Mouse (Mus musculus): Measurements from ENCODE around the gene Itga7. TPM values are rescaled to one million over a fixed set of nuclear protein-coding genes. Genes with fewer than 3 reads are reported as not detected.
A peak's percentile ranks its signal among the peaks of the same experiment; 100 is the strongest.

Itga7 gene
- polyA plus RNA-seq, 1 experiment: 8.4 TPM

DNA sequence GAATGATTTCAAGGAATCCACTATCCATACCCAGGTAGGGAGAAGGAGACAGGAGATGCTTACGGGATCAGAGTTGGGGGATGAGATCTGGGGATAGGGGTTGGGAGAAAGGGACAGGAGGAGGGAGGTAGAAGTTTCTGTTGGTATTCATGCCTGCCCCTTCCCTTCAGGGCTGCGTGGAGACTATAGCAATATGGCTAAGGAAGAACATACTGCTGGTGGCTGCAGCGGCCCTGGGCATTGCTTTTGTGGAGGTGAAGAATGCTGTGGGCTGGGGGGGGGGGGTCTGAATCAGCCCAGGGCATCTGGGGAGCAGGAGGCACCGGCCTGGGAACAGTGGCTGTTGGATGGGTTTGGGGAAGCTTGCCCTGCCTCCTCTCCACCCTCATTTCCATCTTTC is 21.4 kb upstream of the Itga7 start:
- WGBS: 80% methylated on average over 4 of the region's 4 CpGs
- Histone ChIP-seq H3K27ac (ENCODE audit: insufficient read depth, low read depth, low read length) (no peak overlapping the region), H3K27me3 (ENCODE audit: control insufficient read depth, insufficient read depth, low read length) (no peaks in the 10 kb centered on the region; the same call in 1 of the 2 replicates), H3K36me3 (ENCODE audit: control insufficient read depth, insufficient read depth, low read length) (peaks cover 21% of the 10 kb centered on the region), H3K4me3 (ENCODE audit: low read depth, low read length) (no peak overlapping the region), H3K4me1 (ENCODE audit: control insufficient read depth, insufficient read depth, insufficient read length, low read length) (peaks cover 3% of the 10 kb centered on the region; the same call in 1 of the 2 replicates)
- no peak for TF ChIP-seq POLR2A (IDR thresholded peaks at IDR 0.05; ENCODE audit: low read depth, low read length)
- TF ChIP-seq CTCF (IDR thresholded peaks at IDR 0.05; ENCODE audit: extremely low read depth, insufficient read length, insufficient replicate concordance, low read depth, low read length): no peak

DNA sequence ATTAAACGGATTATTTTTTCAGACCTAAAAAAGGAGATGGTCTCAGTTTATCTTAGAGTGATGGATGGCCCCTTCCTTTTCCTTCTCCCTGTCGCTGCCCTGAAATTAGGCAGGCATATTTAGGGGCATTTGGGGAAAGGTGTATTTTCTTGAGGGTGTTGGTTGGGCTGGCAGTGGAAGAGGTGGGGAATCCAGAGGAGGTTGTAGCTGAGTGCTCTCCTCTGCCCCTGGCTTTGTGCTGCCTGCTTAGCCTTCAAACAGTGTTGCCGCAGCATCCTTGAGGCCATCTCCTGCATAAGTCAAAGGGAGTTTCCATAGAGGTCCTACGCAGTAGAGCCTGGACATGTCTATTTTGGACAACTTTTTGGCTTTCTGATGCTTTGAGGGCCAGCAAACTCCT is 20.8 kb upstream of the Itga7 start:
- Histone ChIP-seq H3K27ac (ENCODE audit: insufficient read depth, low read depth, low read length) (no peak overlapping the region), H3K4me1 (ENCODE audit: control insufficient read depth, insufficient read depth, insufficient read length, low read length) (peaks cover 4% of the 10 kb centered on the region; the same call in 1 of the 2 replicates), H3K27me3 (ENCODE audit: control insufficient read depth, insufficient read depth, low read length) (no peaks in the 10 kb centered on the region; the same call in 1 of the 2 replicates), H3K4me3 (ENCODE audit: low read depth, low read length) (no peak overlapping the region), H3K36me3 (ENCODE audit: control insufficient read depth, insufficient read depth, low read length) (peaks cover 25% of the 10 kb centered on the region)
- 83% methylated on average over 4 of the region's 4 CpGs for WGBS
- no peak for TF ChIP-seq POLR2A (IDR thresholded peaks at IDR 0.05; ENCODE audit: low read depth, low read length)
- no peak for TF ChIP-seq CTCF (IDR thresholded peaks at IDR 0.05; ENCODE audit: extremely low read depth, insufficient read length, insufficient replicate concordance, low read depth, low read length)

DNA sequence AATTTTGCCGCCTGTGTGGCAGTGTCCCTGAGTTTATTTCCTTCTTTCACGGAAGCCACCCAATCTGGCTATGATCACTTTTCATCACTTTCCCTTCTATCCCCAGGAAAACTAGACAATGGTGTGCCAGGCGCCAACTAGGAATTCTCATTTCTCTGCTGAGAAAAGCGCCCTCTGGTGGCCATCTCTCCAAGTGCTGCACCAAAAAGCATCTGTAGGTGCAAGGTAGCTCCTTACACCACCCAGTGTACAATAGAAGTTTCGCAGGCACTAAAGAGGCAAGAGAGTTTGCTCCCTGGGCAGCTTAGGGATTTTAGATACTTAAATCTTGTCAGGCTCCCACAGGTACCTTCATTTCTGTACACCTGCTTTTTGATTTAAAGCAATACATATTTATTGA is 20.4 kb upstream of the Itga7 start:
- WGBS: 8% methylated on average over 5 of the region's 5 CpGs
- TF ChIP-seq POLR2A (IDR thresholded peaks at IDR 0.05; ENCODE audit: low read depth, low read length) (no peak), CTCF (IDR thresholded peaks at IDR 0.05; ENCODE audit: extremely low read depth, insufficient read length, insufficient replicate concordance, low read depth, low read length) (peak; percentile 97; the same call in 1 of the 2 replicates)
- Histone ChIP-seq H3K27me3 (ENCODE audit: control insufficient read depth, insufficient read depth, low read length) (no peaks in the 10 kb centered on the region; the same call in 1 of the 2 replicates), H3K4me1 (ENCODE audit: control insufficient read depth, insufficient read depth, insufficient read length, low read length) (peaks cover 6% of the 10 kb centered on the region), H3K27ac (ENCODE audit: insufficient read depth, low read depth, low read length) (no peak overlapping the region), H3K4me3 (ENCODE audit: low read depth, low read length) (no peak overlapping the region), H3K36me3 (ENCODE audit: control insufficient read depth, insufficient read depth, low read length) (peaks cover 27% of the 10 kb centered on the region)

DNA sequence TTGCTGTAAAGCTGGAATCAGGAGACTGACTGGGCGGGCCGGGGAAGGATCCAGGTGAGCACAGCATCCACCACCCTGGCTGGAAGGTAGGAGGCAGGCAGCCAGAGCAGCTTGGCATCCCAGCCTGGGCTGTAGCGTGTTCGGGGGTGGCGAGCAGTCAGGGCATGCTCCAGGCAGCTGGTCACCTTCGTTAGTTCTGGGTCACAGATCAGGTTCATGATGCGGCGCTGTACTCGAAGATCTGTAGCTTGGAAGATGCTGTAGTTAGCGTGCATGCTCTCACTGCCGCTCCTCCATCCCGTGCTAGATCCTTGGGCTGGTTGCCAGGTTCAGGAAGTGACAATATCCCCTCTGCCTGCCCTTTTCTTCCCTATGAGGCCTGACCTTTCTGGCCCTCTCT is 19.9 kb upstream of the Itga7 start:
- Histone ChIP-seq H3K27me3 (ENCODE audit: control insufficient read depth, insufficient read depth, low read length) (no peaks in the 10 kb centered on the region; the same call in 1 of the 2 replicates), H3K4me3 (ENCODE audit: low read depth, low read length) (no peak overlapping the region), H3K36me3 (ENCODE audit: control insufficient read depth, insufficient read depth, low read length) (peaks cover 28% of the 10 kb centered on the region), H3K4me1 (ENCODE audit: control insufficient read depth, insufficient read depth, insufficient read length, low read length) (peaks cover 7% of the 10 kb centered on the region), H3K27ac (ENCODE audit: insufficient read depth, low read depth, low read length) (no peak overlapping the region)
- TF ChIP-seq POLR2A (IDR thresholded peaks at IDR 0.05; ENCODE audit: low read depth, low read length): no peak
- no peak for TF ChIP-seq CTCF (IDR thresholded peaks at IDR 0.05; ENCODE audit: extremely low read depth, insufficient read length, insufficient replicate concordance, low read depth, low read length)
- WGBS: 88% methylated on average over 12 of the region's 12 CpGs

DNA sequence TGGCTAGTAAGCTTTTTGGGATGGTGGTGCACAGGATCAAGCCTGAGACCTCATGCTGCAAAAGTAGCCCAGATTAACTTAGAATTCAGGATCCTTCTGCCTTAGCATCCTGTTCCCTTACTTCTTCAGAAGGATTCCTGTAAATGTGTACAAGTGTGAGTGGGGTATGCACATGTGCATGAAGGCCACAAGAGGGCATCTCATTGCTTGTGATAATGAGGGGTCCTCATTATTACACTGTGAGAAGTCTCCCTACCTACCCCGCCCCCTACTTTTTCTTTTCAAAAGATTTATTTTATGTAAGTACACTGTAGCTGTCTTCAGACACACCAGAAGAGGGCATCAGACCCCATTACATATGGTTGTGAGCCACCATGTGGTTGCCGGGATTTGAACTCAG is 18.1 kb upstream of the Itga7 start:
- no peaks in the 10 kb centered on the region for H3K27me3 ChIP-seq (ENCODE audit: control insufficient read depth, insufficient read depth, low read length)
- no peak for TF ChIP-seq POLR2A (IDR thresholded peaks at IDR 0.05; ENCODE audit: low read depth, low read length)
- no peak for TF ChIP-seq CTCF (IDR thresholded peaks at IDR 0.05; ENCODE audit: extremely low read depth, insufficient read length, insufficient replicate concordance, low read depth, low read length)
- 97% methylated on average over 2 of the region's 2 CpGs for WGBS
- no peak overlapping the region for H3K27ac ChIP-seq (ENCODE audit: insufficient read depth, low read depth, low read length)
- no peak overlapping the region for H3K4me3 ChIP-seq (ENCODE audit: low read depth, low read length)
- peaks cover 15% of the 10 kb centered on the region for H3K4me1 ChIP-seq (ENCODE audit: control insufficient read depth, insufficient read depth, insufficient read length, low read length)
- H3K36me3 ChIP-seq (ENCODE audit: control insufficient read depth, insufficient read depth, low read length): peaks cover 28% of the 10 kb centered on the region

DNA sequence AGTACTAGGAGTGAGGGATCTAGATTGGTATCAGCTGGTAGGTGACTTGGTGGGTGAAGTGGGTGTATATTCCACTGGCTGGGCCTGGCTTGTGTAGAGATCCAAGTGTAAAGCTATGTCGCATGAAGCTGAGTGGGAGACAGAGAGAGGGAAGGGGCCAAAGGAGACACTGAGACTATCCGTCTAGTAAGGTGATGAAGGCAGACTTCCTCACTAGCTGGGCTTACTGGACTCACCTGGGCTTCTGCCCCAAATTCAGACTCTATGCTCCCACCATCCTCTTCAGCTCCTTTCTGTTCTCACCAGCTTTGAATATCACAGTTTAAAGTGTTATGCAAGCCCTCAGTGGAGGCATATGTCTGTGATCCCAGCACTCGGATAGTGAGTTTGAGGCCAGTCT is 17.0 kb upstream of the Itga7 start:
- peaks cover 28% of the 10 kb centered on the region for H3K36me3 ChIP-seq (ENCODE audit: control insufficient read depth, insufficient read depth, low read length)
- no peak overlapping the region for H3K4me3 ChIP-seq (ENCODE audit: low read depth, low read length)
- no peaks in the 10 kb centered on the region for H3K27me3 ChIP-seq (ENCODE audit: control insufficient read depth, insufficient read depth, low read length)
- TF ChIP-seq CTCF (IDR thresholded peaks at IDR 0.05; ENCODE audit: extremely low read depth, insufficient read length, insufficient replicate concordance, low read depth, low read length): no peak
- TF ChIP-seq POLR2A (IDR thresholded peaks at IDR 0.05; ENCODE audit: low read depth, low read length): no peak
- H3K27ac ChIP-seq (ENCODE audit: insufficient read depth, low read depth, low read length): no peak overlapping the region
- peaks cover 19% of the 10 kb centered on the region for H3K4me1 ChIP-seq (ENCODE audit: control insufficient read depth, insufficient read depth, insufficient read length, low read length)
- 91% methylated on average over 3 of the region's 3 CpGs for WGBS

DNA sequence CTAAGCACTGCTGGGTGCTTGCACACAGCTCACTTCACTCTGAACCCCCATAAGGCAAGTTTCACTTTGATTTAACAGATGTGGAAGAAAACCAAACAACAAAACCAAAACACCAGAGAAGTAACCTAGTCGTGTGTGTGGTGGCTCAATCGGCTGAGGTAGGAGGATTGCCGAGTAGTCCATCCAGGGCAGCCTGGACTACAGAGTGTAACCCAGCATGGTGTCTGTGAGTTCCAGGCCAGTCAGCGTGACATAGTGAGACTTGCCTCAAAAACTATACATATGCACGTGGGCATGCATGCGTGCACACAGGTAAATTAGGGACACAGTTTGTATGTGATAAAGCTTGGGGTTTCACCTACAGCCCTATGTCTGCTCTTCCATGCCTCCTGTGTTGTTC is 16.2 kb upstream of the Itga7 start:
- 88% methylated on average over 6 of the region's 6 CpGs for WGBS
- Histone ChIP-seq H3K4me1 (ENCODE audit: control insufficient read depth, insufficient read depth, insufficient read length, low read length) (peaks cover 25% of the 10 kb centered on the region), H3K4me3 (ENCODE audit: low read depth, low read length) (no peak overlapping the region), H3K36me3 (ENCODE audit: control insufficient read depth, insufficient read depth, low read length) (peaks cover 25% of the 10 kb centered on the region), H3K27me3 (ENCODE audit: control insufficient read depth, insufficient read depth, low read length) (no peaks in the 10 kb centered on the region), H3K27ac (ENCODE audit: insufficient read depth, low read depth, low read length) (no peak overlapping the region)
- TF ChIP-seq POLR2A (IDR thresholded peaks at IDR 0.05; ENCODE audit: low read depth, low read length) (no peak), CTCF (IDR thresholded peaks at IDR 0.05; ENCODE audit: extremely low read depth, insufficient read length, insufficient replicate concordance, low read depth, low read length) (no peak)
